Comparison of ENCODE assay signal across 10 mouse cellular contexts in the genomic region with DNA sequence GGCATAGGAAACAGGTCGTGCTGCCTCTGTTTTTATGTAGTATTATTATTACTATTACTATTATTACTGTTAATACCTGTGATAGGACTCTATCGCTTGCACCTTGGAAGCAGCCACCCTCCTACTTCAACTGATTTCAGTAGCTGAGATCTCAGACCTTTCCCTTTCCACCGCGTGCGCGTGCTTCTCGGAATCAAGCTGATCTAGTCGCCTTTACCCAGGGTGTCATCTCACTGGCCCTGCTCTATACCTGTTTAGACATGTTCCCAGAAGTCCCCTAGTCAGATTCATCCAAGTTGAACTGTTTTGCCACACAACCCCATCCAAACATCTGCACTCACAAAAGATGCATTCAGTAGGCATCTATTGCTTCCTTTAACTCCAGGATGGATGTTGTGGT. TPM values are rescaled to one million over a fixed set of nuclear protein-coding genes. Genes with fewer than 3 reads are reported as not detected.
A peak's percentile ranks its signal among the peaks of the same experiment; 100 is the strongest.
DNase-seq lines count a peak whose midpoint lies in the region; ATAC-seq and TF ChIP-seq lines count a peak whose summit lies in the region.
"Had no signal": no experiment of that assay in that cellular context is flagged by ENCODE, and none has a peak within 500 bp of the region (broad histone marks: within the 10 kb centered on the region; RNA-seq: fewer than 3 reads in every experiment).

No protein-coding gene starts in this region.

- ATAC-seq in hindbrain, embryonic 13.5 days (ENCODE audit: low FRiP score): peak; percentile 40
- 0 out of 2 replicates have a peak, but pooled peaks have one; percentile 16 for ATAC-seq in midbrain, embryonic 13.5 days

- H3K4me1 ChIP-seq in CH12.LX (ENCODE audit: control insufficient read depth in 1 of 2, insufficient read depth in 2 of 2): peaks cover 6 to 11% of the 10 kb centered on the region in 2 experiments
- H3K4me1 ChIP-seq in embryonic facial prominence, embryonic 10.5 days: peaks cover 21% of the 10 kb centered on the region
- H3K4me1 ChIP-seq in hindbrain, embryonic 13.5 days (replicated peaks): peaks cover 15% of the 10 kb centered on the region
- H3K4me1 ChIP-seq in midbrain, embryonic 13.5 days (replicated peaks): peaks cover 17% of the 10 kb centered on the region

- H3K4me3 ChIP-seq in CH12.LX (replicated peaks in 1 of 3; ENCODE audit: low read depth in 2 of 3, low read length in 2 of 3, poor library complexity in 1 of 3): no peak overlapping the region
- peak overlapping the region; percentile 8; the same call in 1 of the 2 replicates for H3K4me3 ChIP-seq in embryonic facial prominence, embryonic 10.5 days
- peak overlapping the region; percentile 24; the same call in 1 of the 2 replicates for H3K4me3 ChIP-seq in hindbrain, embryonic 13.5 days
- peak overlapping the region; percentile 14; the same call in 1 of the 2 replicates for H3K4me3 ChIP-seq in midbrain, embryonic 13.5 days (replicated peaks)
- H3K4me3 ChIP-seq: erythroblast, embryonic 14.5 days; kidney, embryonic 15.5 days had no signal

- TF ChIP-seq EP300 in CH12.LX (IDR thresholded peaks at IDR 0.05; ENCODE audit: low read length): no peak

- no peak overlapping the region for H3K27ac ChIP-seq in CH12.LX (ENCODE audit: insufficient read depth, low read depth)
- H3K27ac ChIP-seq in embryonic facial prominence, embryonic 10.5 days (replicated peaks): no peak overlapping the region
- H3K27ac ChIP-seq in hindbrain, embryonic 13.5 days: peak overlapping the region; percentile 60; the same call in 1 of the 2 replicates
- H3K27ac ChIP-seq in midbrain, embryonic 13.5 days: peak overlapping the region; percentile 77
- H3K27ac ChIP-seq: kidney, embryonic 15.5 days; liver, embryonic 14.5 days had no signal

- H3K36me3 ChIP-seq in CH12.LX (replicated peaks in 1 of 2; ENCODE audit: control insufficient read depth in 1 of 2, insufficient read depth in 1 of 2, low read length in 1 of 2): no peaks in the 10 kb centered on the region
- H3K36me3 ChIP-seq in embryonic facial prominence, embryonic 10.5 days (replicated peaks): no peaks in the 10 kb centered on the region
- H3K36me3 ChIP-seq in hindbrain, embryonic 13.5 days: no peaks in the 10 kb centered on the region
- no peaks in the 10 kb centered on the region for H3K36me3 ChIP-seq in midbrain, embryonic 13.5 days
- H3K36me3 ChIP-seq: kidney, embryonic 15.5 days had no signal

- no peak for DNase-seq in CH12.LX (ENCODE audit: extremely low read depth)
- DNase-seq in embryonic facial prominence, embryonic 10.5 days (ENCODE audit: low spot score): no peak
- DNase-seq in retina, postnatal 1 day: no peak
- DNase-seq in spleen, adult 12 weeks (ENCODE audit: low spot score): no peak
- DNase-seq in embryo, embryonic 11 days: no peak

- H3K9ac ChIP-seq in CH12.LX (ENCODE audit: insufficient read depth, low read depth): no peak overlapping the region
- H3K9ac ChIP-seq in hindbrain, embryonic 13.5 days: no peak overlapping the region
- H3K9ac ChIP-seq in midbrain, embryonic 13.5 days (replicated peaks): peak overlapping the region; percentile 44
- H3K9ac ChIP-seq: kidney, embryonic 15.5 days; liver, embryonic 14.5 days had no signal

- no peaks in the 10 kb centered on the region for H3K79me2 ChIP-seq in CH12.LX (replicated peaks; ENCODE audit: control insufficient read depth, extremely low read depth, insufficient read depth, poor library complexity, severe bottlenecking)

- WGBS in embryonic facial prominence, embryonic 10.5 days: 53% methylated on average over 8 of the region's 8 CpGs
- 50% methylated on average over 8 of the region's 8 CpGs for WGBS in hindbrain, embryonic 13.5 days
- WGBS in midbrain, embryonic 13.5 days: 47% methylated on average over 8 of the region's 8 CpGs

- TF ChIP-seq POLR2A in CH12.LX (IDR thresholded peaks at IDR 0.05; ENCODE audit: low read depth, low read length): no peak

- H3K4me2 ChIP-seq in CH12.LX (ENCODE audit: insufficient read depth, low read depth, poor library complexity, severe bottlenecking): peak overlapping the region; percentile 45; the same call in 1 of the 2 replicates
- peak overlapping the region; percentile 52 for H3K4me2 ChIP-seq in hindbrain, embryonic 13.5 days
- peak overlapping the region; percentile 51 for H3K4me2 ChIP-seq in midbrain, embryonic 13.5 days (replicated peaks)
- H3K4me2 ChIP-seq: kidney, embryonic 15.5 days had no signal

- TF ChIP-seq RAD21 in CH12.LX (IDR thresholded peaks at IDR 0.05; ENCODE audit: low read depth, low read length): no peak

- in situ Hi-C loops in CH12.LX (cut with MboI; ENCODE audit: low pct_ligation_motif_present, low pct_unique_long_range_greater_than_20kb, low sequenced_read_pairs): no loop called here

- dilution Hi-C loops in CH12.LX (cut with MboI; ENCODE audit: extremely low pct_ligation_motif_present, extremely low pct_unique_long_range_greater_than_20kb, low sequenced_read_pairs): no loop called here

- TF ChIP-seq CTCF in CH12.LX (conservative IDR thresholded peaks at IDR 0.05 in 1 of 2, IDR thresholded peaks at IDR 0.05 in 1 of 2; ENCODE audit: low read depth in 2 of 2, low read length in 2 of 2): no peak

- H3K9me3 ChIP-seq in CH12.LX (replicated peaks; ENCODE audit: low read length): no peaks in the 10 kb centered on the region
- no peaks in the 10 kb centered on the region for H3K9me3 ChIP-seq in embryonic facial prominence, embryonic 10.5 days
- no peaks in the 10 kb centered on the region for H3K9me3 ChIP-seq in hindbrain, embryonic 13.5 days
- H3K9me3 ChIP-seq in midbrain, embryonic 13.5 days: no peaks in the 10 kb centered on the region
- H3K9me3 ChIP-seq: kidney, embryonic 15.5 days had no signal

- peaks cover 68% of the 10 kb centered on the region for H3K27me3 ChIP-seq in CH12.LX (replicated peaks)
- H3K27me3 ChIP-seq in embryonic facial prominence, embryonic 10.5 days (replicated peaks; ENCODE audit: low read depth, poor library complexity, severe bottlenecking): no peaks in the 10 kb centered on the region; the same call in 1 of the 2 replicates
- peaks cover 14% of the 10 kb centered on the region; the same call in 1 of the 2 replicates for H3K27me3 ChIP-seq in hindbrain, embryonic 13.5 days
- H3K27me3 ChIP-seq in midbrain, embryonic 13.5 days: peaks cover 7% of the 10 kb centered on the region; the same call in 1 of the 2 replicates

TF ChIP-seq in CH12.LX, 34 proteins besides CTCF, POLR2A, EP300 and RAD21:
- TF ChIP-seq MAX (IDR thresholded peaks at IDR 0.05; ENCODE audit: low read length): no peak
- TF ChIP-seq ZKSCAN1 (IDR thresholded peaks at IDR 0.05; ENCODE audit: borderline replicate concordance, low read depth, low read length): no peak
- no peak for TF ChIP-seq USF1 (IDR thresholded peaks at IDR 0.05; ENCODE audit: low read depth, low read length)
- TF ChIP-seq MAFK (IDR thresholded peaks at IDR 0.05; ENCODE audit: insufficient replicate concordance, low read length): no peak
- TF ChIP-seq MYC (IDR thresholded peaks at IDR 0.05; ENCODE audit: low read depth, low read length): no peak
- TF ChIP-seq HCFC1 (IDR thresholded peaks at IDR 0.05; ENCODE audit: low read depth, low read length): no peak
- TF ChIP-seq MEF2A (IDR thresholded peaks at IDR 0.05; ENCODE audit: borderline replicate concordance, low read depth, low read length): no peak
- no peak for TF ChIP-seq ELF1 (IDR thresholded peaks at IDR 0.05; ENCODE audit: low read depth, low read length)

RNA-seq across cellular contexts. Expression of gene Dpp9, which starts 14.7 kb away (rescaled TPM):
- total RNA-seq in CH12.LX (2012; rRNA removed): 23.0 and 23.5 TPM in 2 replicates
- total RNA-seq in CH12.LX (2014; rRNA removed): 13.5 and 13.8 TPM in 2 replicates
- 34.9 and 37.9 TPM in 2 replicates for polyA plus RNA-seq in CH12.LX (2012; ENCODE audit: insufficient read length, low read depth)
- 48.3 and 50.2 TPM in 2 replicates for polyA plus RNA-seq in embryonic facial prominence, embryonic 10.5 days (2016; fragmentation: Nextera tagmentation; extraction: Ambion mirVana)
- polyA plus RNA-seq in hindbrain, embryonic 13.5 days (2015; fragmentation: Nextera tagmentation; extraction: Ambion mirVana): 24.5 and 26.5 TPM in 2 replicates
- 26.6 and 29.3 TPM in 2 replicates for polyA plus RNA-seq in midbrain, embryonic 13.5 days (2015; fragmentation: Nextera tagmentation; extraction: Ambion mirVana)

RNA-seq across cellular contexts. Expression of gene Fem1a, which starts 23.2 kb away (rescaled TPM):
- total RNA-seq in CH12.LX (2012; rRNA removed) (26.0 and 28.0 TPM in 2 replicates), CH12.LX (2014; rRNA removed) (14.9 and 17.5 TPM in 2 replicates)
- 14.7 and 16.6 TPM in 2 replicates for polyA plus RNA-seq in CH12.LX (2012; ENCODE audit: insufficient read length, low read depth)
- polyA plus RNA-seq in embryonic facial prominence, embryonic 10.5 days (2016; fragmentation: Nextera tagmentation; extraction: Ambion mirVana): 12.5 and 13.2 TPM in 2 replicates
- polyA plus RNA-seq in hindbrain, embryonic 13.5 days (2015; fragmentation: Nextera tagmentation; extraction: Ambion mirVana): 18.9 and 20.1 TPM in 2 replicates
- 18.1 and 19.4 TPM in 2 replicates for polyA plus RNA-seq in midbrain, embryonic 13.5 days (2015; fragmentation: Nextera tagmentation; extraction: Ambion mirVana)

RNA-seq across cellular contexts. Expression of gene Ticam1, which starts 43.2 kb away (rescaled TPM):
- total RNA-seq in CH12.LX (2012; rRNA removed) (15.9 and 17.6 TPM in 2 replicates), CH12.LX (2014; rRNA removed) (4.5 and 6.4 TPM in 2 replicates)
- 14.6 and 18.6 TPM in 2 replicates for polyA plus RNA-seq in CH12.LX (2012; ENCODE audit: insufficient read length, low read depth)
- polyA plus RNA-seq in embryonic facial prominence, embryonic 10.5 days (2016; fragmentation: Nextera tagmentation; extraction: Ambion mirVana): 3.2 and 3.7 TPM in 2 replicates
- polyA plus RNA-seq in hindbrain, embryonic 13.5 days (2015; fragmentation: Nextera tagmentation; extraction: Ambion mirVana): 1.3 and 1.4 TPM in 2 replicates
- 1.0 and 1.3 TPM in 2 replicates for polyA plus RNA-seq in midbrain, embryonic 13.5 days (2015; fragmentation: Nextera tagmentation; extraction: Ambion mirVana)

RNA-seq across cellular contexts. Expression of gene Mydgf, which starts 49.7 kb away (rescaled TPM):
- total RNA-seq in CH12.LX (2012; rRNA removed) (101 and 106 TPM in 2 replicates), CH12.LX (2014; rRNA removed) (85.0 and 85.5 TPM in 2 replicates)
- polyA plus RNA-seq in CH12.LX (2012; ENCODE audit: insufficient read length, low read depth): 61.1 and 76.0 TPM in 2 replicates
- polyA plus RNA-seq in embryonic facial prominence, embryonic 10.5 days (2016; fragmentation: Nextera tagmentation; extraction: Ambion mirVana): 71.0 and 71.3 TPM in 2 replicates
- 69.2 and 72.6 TPM in 2 replicates for polyA plus RNA-seq in hindbrain, embryonic 13.5 days (2015; fragmentation: Nextera tagmentation; extraction: Ambion mirVana)
- 64.6 and 68.4 TPM in 2 replicates for polyA plus RNA-seq in midbrain, embryonic 13.5 days (2015; fragmentation: Nextera tagmentation; extraction: Ambion mirVana)

RNA-seq across cellular contexts. Expression of gene Plin3, which starts 59.3 kb away (rescaled TPM):
- total RNA-seq in CH12.LX (2012; rRNA removed): 18.8 and 23.3 TPM in 2 replicates
- total RNA-seq in CH12.LX (2014; rRNA removed): 17.0 and 17.3 TPM in 2 replicates
- polyA plus RNA-seq in CH12.LX (2012; ENCODE audit: insufficient read length, low read depth): 17.9 and 18.5 TPM in 2 replicates
- polyA plus RNA-seq in embryonic facial prominence, embryonic 10.5 days (2016; fragmentation: Nextera tagmentation; extraction: Ambion mirVana): 67.7 and 72.2 TPM in 2 replicates
- 20.0 and 23.5 TPM in 2 replicates for polyA plus RNA-seq in hindbrain, embryonic 13.5 days (2015; fragmentation: Nextera tagmentation; extraction: Ambion mirVana)
- 14.8 and 16.7 TPM in 2 replicates for polyA plus RNA-seq in midbrain, embryonic 13.5 days (2015; fragmentation: Nextera tagmentation; extraction: Ambion mirVana)

Comparison
In these comparisons a context has a peak if more than half of its experiments do, and no peak if none do; other contexts are left out.
1. H3K27ac ChIP-seq: peak in hindbrain, embryonic 13.5 days (single experiment) and midbrain, embryonic 13.5 days (single experiment); none in CH12.LX (single experiment) and embryonic facial prominence, embryonic 10.5 days (single experiment).
2. H3K4me3 ChIP-seq: peak in embryonic facial prominence, embryonic 10.5 days (single experiment), hindbrain, embryonic 13.5 days (single experiment) and midbrain, embryonic 13.5 days (single experiment); none in CH12.LX (0 of 3).
3. Peak in every context shown above with its lines, with median percentiles within 50 percentile points of each other: H3K4me2 ChIP-seq.